Mouse (Mus musculus) kidney, adult 8-10 months (tissue): ENCODE results near the gene Syk.

Experiments
- DNase-seq, 2 experiments: peaks; one replicate each; pipeline ENCODE4 v3.0.0; 2022

Gene Syk

GRCm38 (mm10) chr13:52582878-52583661 lies at the start of gene Syk:
TSS of gene Syk (plus strand) at chr13:52583173.
- DNase-seq: peak in 1 of 2 experiments; percentile 12

- no peak for DNase-seq
These were observed 49.3 kb upstream of the Syk start for GRCm38 (mm10) chr13:52533644-52534043.

- DNase-seq: peak; percentile 25 to 49
These were observed 47.4 kb upstream of the Syk start for GRCm38 (mm10) chr13:52535542-52535941.

GRCm38 (mm10) chr13:52537754-52538587 lies 45.0 kb upstream of the Syk start:
- DNase-seq: no peak

GRCm38 (mm10) chr13:52538588-52539116 lies 44.3 kb upstream of the Syk start:
- DNase-seq: no peak

GRCm38 (mm10) chr13:52539461-52539860 lies 43.5 kb upstream of the Syk start:
- DNase-seq: no peak

GRCm38 (mm10) chr13:52541385-52542035 lies 41.5 kb upstream of the Syk start:
- DNase-seq: no peak

- DNase-seq: no peak
These were observed 40.9 kb upstream of the Syk start for GRCm38 (mm10) chr13:52542036-52542526.

- no peak for DNase-seq
These were observed 40.3 kb upstream of the Syk start for GRCm38 (mm10) chr13:52542636-52543035.

GRCm38 (mm10) chr13:52546288-52546687 lies 36.7 kb upstream of the Syk start:
- DNase-seq: no peak

- DNase-seq: no peak
These were observed 32.2 kb upstream of the Syk start for GRCm38 (mm10) chr13:52550690-52551193.

- DNase-seq: no peak
These were observed 31.7 kb upstream of the Syk start for GRCm38 (mm10) chr13:52551275-52551674.

GRCm38 (mm10) chr13:52552822-52553477 lies 30.0 kb upstream of the Syk start:
- no peak for DNase-seq

GRCm38 (mm10) chr13:52554722-52555121 lies 28.3 kb upstream of the Syk start:
- DNase-seq: no peak

GRCm38 (mm10) chr13:52557421-52557820 lies 25.6 kb upstream of the Syk start:
- DNase-seq: no peak

- no peak for DNase-seq
These were observed 21.4 kb upstream of the Syk start for GRCm38 (mm10) chr13:52561367-52562165.

- DNase-seq: no peak
These were observed 20.8 kb upstream of the Syk start for GRCm38 (mm10) chr13:52562166-52562571.

- no peak for DNase-seq
These were observed 17.8 kb upstream of the Syk start for GRCm38 (mm10) chr13:52565103-52565739.

- no peak for DNase-seq
These were observed 16.7 kb upstream of the Syk start for GRCm38 (mm10) chr13:52566188-52566760.

GRCm38 (mm10) chr13:52566777-52567176 lies 16.2 kb upstream of the Syk start:
- no peak for DNase-seq
